Mouse (Mus musculus): ENCODE data around the gene Lrrc61.

The Lrrc61 gene

DNA sequence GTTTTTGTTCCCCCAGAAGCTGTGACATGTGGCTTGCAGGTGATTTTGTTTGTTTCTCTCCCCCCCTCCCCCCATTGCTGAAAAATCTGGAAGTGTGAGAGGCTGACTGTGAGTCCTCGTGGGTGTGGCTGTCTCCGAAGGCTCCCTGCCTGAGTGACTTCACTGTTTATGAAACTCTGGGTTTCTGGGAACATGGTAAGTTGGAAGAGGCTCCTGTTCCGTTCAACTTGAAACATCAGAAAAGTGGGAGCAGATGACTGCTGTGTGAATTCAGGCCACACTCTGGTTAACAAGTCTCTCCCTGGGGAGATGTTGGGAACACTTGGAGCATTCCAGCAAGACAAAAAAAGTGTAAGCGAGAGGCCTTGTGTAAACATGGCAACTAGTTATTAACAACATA is 7.7 kb upstream of the Lrrc61 start:
- no peak for DNase-seq (ENCODE audit: low spot score)

DNA sequence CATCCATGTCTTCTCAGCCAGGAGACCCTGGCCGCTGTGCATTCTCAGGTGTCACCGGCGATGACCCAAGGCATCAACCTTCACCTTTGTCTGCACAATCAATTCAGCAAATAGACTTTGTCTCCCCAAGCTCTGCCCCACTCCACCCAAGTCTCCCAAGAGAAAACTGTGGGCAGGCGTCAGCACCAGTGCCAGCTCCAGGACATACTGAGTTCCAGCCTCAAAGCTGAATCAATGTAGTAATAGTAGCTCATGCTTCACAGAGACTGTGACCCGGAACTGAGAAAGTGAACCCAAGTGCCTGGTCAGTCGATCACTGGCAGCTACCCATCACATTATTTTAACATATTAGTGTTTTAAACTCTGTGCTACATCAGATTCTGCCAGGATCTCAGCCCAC is 6.3 kb upstream of the Lrrc61 start:
- DNase-seq (ENCODE audit: low spot score): no peak

DNA sequence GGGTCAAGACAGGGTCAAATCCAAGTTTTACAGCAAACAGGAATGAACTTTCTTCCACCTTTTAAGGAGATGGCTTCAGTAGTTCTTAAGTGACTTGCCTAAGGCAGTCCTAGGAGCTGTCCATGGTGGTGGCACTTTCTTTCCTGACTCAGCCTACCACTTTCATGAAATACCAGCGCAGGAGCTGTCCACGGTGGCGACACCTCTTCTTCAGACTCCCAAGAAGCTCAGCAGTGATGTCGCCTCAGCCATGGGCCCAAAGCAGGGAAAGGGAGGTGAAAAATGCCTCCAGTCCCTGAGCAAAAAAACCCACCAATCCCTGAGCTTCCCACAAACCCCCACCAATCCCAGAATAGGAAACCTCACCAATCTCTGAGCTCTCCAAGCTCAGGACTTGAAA is 1.7 kb upstream of the Lrrc61 start:
- peak; percentile 76 for DNase-seq (ENCODE audit: low spot score)

DNA sequence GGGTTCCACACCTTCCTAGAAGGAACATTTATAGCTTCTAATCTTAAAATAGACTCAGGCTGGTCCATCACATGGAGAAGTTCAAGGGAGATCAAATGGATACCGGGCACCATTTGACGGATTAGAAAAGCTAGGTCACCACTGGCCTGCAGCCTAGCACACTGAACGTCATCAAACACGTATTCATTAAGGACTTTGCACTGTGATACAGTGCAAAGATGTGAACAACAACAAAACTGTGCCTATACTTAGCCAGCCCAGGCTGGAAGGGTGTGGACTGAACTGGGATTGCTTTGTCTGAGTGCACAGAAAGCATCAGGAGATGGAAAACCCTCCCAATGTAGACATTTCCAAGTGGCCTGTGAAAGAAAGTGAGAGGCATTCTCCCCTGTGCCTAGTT is 777 bp upstream of the Lrrc61 start:
- no peak for DNase-seq (ENCODE audit: low spot score)

DNA sequence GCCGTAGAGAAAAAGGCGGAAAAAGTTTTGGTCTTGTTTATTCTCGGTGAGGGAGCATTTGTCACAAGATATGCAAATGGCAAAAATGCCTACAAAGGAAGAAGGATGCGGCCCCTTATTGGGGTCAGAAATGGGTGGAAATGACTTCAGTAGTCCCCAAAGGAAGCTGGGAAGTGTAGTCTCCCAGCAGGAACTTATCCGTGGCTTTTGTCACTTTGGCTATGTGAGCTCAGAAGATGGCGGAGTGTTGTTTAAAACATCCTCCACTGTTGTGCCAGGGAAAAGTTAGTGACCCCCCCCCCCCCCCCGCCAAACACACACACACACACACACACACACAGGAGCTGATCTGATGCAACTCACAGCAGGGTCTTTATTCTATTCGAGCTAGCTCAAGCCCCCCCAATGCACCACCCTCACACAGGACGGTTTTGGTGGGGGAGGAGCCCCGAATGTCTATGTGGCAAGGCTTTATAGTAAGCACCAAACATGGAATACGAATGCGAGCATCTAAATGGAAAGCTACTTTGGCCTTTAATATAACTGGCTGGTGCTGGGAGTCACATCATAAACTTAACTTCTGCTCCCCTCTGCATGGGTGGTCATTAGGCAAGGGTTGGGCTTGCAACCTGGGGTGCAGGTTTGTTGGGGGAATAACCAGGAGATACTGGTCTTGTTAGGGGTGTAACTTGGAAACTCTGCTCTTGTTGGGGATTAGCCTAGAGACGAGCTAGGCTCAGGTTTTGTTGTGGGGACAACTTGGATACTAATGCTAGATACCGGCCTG is 701 bp downstream of the Lrrc61 start:
- DNase-seq (ENCODE audit: low spot score): peak; percentile 61

DNA sequence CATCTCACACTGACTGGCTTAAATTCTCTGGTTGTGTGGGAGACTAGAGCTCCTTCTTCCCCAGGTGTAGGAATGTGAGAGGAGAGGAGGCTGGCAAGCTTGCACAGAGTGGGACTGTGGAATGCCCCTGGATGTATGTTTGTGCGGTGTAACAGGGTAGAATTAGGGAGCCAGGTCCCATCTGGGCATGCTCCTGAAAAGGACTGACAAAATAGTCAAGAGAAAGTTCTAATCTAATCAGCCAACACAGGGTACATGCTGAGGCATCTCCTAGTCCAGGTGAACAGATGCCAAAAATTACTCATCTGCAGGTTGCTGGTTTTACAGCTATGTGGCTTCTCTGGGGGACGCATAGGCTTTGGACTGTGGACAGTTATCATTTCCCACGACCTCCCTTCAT is 1.4 kb downstream of the Lrrc61 start:
- DNase-seq (ENCODE audit: low spot score): no peak

DNA sequence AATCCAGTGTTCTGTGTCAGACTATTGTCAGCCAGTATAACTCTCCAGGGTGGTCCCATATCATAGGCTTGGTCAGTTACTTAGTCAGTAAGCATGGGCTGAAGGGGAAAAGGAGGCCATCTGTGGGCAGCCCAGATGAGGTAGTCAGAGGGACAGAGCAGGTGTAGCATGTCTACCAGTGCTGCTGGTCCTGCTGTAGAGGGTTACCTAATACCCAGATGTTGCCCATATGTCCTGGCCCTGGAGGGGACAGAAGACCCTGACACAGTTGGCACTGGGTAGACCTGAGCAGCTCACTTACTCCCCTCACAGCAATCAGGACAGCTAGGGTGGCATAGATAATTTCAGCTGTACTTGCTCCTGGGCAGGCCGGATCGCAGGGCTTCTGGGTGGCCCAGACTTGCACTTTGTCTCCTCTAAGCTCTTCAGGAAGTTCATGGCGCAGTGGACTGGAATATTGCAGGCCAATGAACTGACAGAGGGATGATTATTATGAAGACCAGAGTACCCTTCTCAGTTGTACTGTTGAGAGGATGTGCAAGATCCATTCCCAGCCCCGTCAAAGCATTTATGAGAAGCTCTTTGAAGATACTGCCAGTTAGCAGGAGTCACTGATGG is 11.2 kb downstream of the Lrrc61 start:
- no peak for DNase-seq (ENCODE audit: low spot score)

DNA sequence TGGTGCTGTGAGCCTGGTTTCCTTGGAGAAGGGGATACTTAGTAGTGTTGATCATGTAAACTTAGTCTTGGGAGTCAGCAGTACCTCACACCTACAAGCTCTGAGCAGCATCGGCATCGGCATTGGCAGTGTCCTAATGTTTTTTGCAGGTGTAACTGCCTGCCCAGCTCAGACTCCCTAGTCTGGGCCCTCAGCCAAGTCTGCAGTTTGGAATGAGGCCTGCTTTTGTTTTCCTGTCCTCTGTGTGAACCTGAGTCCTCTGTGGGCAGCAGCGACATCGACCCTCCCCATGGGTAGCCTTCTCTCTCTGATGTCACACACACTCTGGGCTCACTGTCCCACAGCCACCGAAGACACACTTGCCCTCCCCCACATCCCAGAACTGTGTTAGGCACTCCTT is 11.7 kb downstream of the Lrrc61 start:
- no peak for DNase-seq (ENCODE audit: low spot score)

DNA sequence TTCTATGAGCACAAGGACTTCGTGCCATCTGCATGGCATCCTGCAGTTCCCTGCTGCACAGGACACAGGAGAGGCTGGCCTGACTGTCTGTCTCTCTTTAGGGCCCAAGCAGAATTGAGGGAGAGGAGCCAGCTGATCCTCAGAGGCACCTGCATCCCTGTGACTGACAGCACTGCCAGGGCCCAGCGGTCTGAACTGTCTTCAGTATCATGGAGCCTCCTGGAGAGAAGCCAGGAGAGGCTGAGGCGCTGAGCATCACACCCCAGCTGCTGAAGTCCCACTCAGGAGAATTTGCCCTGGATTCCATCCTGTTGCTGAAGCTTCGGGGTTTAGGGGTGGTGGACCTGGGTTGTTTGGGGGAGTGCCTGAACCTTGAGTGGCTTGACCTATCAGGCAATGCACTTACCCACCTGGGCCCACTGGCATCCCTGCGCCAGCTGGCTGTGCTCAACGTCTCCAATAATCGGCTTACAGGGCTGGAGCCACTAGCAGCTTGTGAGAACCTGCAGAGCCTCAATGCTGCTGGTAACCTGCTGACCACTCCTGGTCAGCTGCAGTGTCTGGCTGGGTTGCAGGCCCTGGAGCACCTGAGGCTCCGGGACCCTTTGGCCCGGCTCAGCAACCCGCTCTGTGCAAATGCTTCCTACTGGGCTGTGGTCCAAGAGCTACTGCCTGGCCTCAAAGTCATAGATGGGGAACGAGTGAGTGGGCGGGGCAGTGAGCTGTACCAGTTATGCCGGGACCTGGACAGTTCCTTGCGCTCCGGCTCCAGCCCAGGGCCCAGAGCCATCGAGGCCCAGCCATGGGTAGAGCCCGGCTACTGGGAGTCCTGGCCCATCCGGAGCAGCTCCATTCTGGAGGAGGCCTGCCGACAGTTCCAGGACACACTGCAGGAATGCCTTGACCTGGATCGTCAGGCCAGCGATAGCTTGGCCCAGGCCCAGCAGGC is 13.7 kb downstream of the Lrrc61 start:
- no peak for DNase-seq (ENCODE audit: low spot score)

DNA sequence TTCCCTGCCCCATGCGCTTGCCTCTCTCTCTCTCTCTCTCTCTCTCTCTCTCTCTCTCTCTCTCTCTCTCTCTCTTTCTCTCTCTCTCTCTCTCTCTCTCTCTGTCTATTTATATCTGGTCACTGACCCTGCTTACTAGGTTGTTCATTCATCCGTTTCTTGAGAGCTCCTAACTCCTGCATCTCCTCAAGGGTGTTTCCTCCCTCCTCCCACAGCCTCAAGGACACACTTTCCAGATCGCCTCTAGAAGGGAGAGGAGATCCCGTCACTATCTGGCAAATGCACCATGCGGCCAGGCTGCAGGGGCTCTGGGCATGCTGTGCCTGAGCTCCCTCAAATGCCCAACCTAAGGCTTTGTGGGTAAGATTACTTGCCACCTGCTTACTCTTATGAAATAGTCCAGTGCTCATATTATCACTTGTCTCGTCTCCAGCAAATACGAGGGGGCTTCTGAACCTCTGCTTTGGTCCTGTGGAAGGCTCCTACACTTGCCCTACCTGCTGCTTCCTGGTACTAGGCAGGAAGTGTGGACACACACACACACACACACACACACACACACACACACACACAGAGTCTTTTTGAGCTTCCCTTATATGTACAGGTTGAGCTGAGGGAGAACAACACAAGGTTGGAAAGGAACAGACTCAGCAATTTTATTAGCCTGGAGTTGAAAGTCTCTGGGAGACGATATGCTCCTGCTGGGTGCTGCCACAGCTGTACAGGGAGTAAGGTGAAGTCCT is 14.6 kb downstream of the Lrrc61 start:
- no peak for DNase-seq (ENCODE audit: low spot score)

DNA sequence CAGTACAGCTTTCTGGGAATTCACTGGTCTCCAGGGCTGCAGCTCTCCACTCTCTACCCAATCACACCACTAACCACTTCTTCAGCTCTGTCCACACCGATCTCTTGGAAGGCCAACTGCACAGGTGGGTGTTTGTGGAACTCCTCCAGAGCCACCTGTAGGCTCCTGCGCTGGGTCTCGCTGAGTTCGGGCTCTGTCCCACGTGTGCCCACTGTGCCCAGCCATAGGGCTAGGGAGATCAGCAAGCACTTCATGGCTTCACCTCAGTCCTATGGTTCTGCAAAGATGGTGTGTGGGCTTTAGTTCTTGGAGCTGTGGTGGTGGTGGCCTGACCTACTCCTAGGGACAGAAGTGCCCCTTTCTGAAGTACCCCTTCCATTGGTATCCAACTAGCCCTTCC is 17.4 kb downstream of the Lrrc61 start:
- DNase-seq (ENCODE audit: low spot score): no peak

DNA sequence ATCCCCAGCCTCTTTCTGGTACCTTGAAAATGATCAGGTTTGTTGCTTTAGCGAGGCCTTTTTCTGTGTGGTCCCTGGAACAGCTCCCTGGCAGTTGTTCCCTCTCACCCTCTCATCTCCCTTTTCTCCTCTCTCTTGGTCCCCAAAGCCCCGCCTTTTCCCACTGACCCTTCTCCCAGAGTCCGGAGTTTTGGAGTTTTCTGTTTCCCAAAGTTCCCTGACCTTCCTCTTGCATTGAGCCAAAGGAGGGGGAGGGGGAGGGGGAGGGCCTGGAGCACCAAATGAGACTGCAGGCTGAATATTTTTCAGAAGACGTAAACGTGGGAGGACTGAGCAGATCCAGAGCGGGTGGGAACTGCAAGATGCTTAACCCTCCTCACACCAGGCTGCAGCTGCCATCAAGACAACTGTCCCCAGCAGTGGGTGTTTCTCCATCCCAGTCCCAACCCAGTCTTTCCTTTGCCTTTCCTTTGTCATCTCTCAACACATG is 18.0 kb downstream of the Lrrc61 start, which contains the start of gene Rarres2:
Rarres2 (minus strand) TSS at position 218 of the 490 bp plus-strand sequence.
- DNase-seq (ENCODE audit: low spot score): peak; percentile 50

DNA sequence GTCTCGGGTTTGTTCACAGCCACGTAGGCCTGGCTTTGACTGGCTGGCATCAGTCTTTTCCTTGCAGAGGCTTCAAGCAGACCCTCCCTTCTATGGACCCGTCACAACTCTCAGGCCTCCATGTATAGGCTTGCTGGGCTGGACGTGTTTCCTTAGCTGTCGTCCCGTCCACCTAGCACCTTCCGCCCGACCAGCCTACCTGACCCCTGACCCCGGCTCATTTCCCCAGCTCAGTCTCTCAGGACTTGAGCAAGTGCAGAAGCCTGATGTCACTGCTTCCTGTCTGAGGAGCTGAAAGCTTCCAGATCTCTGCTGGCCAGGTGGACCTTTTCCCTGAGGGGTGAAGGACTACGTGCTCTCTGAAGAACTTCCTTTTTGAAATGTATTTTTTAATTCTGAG is 18.7 kb downstream of the Lrrc61 start:
- DNase-seq (ENCODE audit: low spot score): peak; percentile 80

DNA sequence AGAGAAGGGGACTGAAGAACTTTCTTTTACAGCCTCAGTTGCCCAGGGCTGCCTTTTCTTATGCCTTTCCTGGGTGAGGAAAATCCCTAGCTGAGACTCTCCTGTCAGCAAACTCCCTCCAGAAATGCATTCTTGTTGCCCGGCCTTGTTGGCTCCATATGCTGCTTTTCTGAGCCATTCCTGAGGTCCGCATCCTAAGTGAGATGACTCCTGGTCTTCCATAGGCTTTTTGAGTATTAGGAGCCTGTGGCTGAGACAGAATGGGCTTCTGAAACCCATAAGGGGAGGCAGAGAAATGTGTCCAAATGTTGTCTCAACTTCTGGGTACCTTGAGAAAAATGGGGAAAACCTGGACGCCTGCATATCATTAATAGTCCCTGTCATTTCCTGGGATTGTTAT is 19.4 kb downstream of the Lrrc61 start:
- no peak for DNase-seq (ENCODE audit: low spot score)

DNA sequence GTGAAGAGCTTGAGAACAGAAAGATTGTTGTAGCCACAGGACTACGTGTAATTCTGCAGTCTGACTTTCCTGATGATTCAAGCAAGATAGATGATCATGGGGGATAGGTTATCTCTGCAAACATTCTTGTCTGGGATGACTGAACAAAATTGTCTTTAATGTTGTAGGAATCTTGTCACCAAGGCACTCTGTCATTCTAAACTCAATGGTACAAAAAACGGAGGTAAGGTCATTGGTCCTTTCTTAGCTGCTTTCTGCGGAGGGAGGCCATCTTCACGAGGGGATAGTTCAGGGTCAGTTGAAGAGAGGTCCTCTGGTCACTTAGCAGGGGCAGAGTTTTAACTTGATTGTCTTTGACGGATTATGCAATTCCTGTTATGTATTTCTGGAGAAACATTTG is 24.1 kb downstream of the Lrrc61 start:
- DNase-seq (ENCODE audit: low spot score): no peak

DNA sequence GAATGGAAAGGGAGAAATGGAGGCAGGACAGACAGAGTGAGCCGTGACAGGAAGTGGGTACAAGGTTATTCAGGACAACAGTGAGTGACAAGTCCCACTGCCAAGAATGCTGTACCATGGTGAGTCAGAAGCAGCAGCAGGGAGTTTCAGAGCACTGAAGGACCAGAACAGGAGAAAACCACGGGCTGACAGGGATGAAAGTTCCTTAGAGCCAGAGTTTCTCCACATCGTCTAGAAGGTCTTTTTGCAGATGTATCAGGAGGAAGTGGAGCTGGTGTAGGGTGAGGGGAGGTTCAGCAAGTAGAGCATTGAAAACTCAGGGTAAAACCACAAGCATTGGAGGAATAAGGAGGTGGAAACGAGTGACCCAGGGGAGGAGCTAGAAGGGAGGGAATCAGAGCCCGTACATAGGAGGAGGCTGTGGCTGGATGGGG is 24.6 kb downstream of the Lrrc61 start:
- no peak for DNase-seq (ENCODE audit: low spot score)

DNA sequence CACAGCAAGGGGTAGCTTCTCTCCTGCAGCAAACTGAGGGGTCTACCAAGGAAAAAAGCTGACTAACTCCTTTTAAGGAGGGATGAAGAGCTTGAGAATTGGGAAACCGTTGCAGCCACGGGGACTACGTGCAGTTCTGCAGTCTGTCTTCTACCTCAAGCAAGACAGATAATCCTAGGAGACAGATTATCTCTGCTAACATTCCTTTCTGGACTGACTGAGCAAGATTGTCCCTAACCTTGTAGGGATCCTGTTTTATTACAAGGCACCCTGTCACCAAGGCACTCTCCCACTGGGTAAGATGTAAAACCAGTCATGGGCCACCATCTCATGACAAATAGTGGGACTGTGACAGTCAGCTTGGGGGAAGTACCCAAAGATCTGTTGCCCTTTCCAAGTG is 26.7 kb downstream of the Lrrc61 start:
- no peak for DNase-seq (ENCODE audit: low spot score)

DNA sequence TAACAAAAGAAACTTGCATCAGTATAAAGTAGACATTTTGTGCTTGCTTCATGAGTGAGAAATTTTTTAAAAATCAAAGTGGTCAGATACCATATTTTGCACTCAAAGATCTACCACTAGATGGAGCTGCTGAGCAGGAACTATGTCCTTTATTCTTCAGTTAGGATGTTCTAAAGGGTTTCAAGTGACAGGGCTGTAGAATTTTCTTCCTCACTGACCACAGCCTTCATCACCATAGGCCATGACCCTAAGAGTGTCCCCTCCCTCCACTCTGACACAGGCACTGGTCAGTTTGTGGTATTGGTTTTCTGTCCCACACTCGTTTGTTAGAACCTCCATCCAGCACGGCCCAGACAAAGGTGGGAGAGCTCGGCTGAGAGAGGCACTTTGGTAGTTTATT is 27.4 kb downstream of the Lrrc61 start:
- no peak for DNase-seq (ENCODE audit: low spot score)

DNA sequence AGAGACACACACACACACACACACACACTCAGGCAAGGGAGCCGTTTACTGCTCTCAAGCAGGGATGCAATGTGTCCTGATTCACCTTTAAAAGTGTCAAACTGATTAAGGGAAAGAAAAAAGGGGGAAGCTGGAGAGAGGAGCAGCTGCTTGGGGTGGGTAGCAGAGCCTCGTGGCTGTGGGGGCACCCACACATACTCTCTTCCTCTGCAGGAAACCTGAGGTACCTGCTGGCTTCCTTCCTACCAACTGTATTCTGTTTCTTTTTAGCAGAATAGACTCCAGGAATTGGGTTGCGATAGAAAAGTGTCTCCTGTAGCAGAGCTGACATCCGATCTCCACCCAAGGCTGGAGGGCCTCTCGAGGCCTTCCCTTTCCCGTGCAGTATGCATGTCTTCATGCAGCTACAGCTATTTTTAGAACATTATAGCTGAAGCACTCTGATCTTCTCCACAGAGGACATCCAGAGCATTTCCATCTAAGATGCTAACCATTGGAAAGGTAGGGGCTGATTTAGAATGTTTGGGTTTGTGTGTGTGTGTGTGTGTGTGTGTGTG is 34.7 kb downstream of the Lrrc61 start, which contains the start of gene Gm45021:
Gm45021 (plus strand) TSS at position 417 of the 557 bp plus-strand sequence.
- DNase-seq (ENCODE audit: low spot score): no peak

DNA sequence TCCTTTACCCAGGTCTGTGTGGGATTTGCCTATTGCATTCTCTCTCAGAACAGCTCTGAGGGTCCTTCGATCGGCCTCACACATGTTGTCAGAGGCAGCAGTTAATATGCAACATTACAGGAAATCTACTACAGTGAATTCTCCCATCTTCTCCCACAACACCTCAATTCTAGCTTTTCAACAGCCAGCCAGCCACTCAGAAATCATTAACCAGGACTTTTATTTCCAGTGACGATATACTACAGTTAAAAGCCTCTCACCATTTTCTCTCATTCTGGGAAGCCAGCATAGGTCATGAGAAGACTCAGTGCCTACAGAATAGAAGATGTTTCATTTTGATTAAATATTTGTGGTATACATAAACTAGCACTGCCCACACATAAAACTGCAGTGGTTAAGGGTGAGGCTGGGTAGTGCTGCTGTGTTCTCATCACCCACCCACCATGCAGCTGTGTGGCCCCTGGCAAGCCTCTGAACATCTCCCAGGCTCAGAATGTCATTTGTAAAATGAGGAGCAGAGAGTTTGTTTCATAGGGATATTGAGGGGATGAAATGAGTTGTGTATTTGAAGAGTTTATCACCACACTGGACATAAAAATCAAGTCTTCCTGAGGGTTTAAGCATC is 36.7 kb downstream of the Lrrc61 start:
- no peak for DNase-seq (ENCODE audit: low spot score)

DNA sequence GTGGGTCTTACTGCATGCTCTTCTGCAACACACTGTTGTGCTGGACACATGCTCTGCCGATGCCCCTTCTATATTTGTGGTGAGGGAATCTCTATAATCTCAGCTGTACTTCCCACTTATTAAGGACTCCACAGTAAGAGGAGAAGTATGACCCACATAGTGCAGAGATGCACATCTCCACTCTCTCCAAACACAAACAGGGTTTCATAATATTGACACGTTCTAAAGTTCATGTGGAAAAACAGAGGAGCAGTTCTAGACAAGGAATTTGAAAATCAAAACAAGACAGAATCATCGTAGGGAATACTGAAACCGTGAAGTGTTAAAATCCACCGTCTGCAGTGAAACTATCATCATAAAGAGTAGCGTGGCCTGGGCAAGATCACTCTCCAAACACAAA is 37.3 kb downstream of the Lrrc61 start:
- no peak for DNase-seq (ENCODE audit: low spot score)
